Mouse (Mus musculus): Measurements from ENCODE around the gene Mrgpra2a. TPM values are rescaled to one million over a fixed set of nuclear protein-coding genes. Genes with fewer than 3 reads are reported as not detected.

The Mrgpra2a gene
- polyA plus RNA-seq, 1 experiment from 2014 or later: 1.1 TPM

DNA sequence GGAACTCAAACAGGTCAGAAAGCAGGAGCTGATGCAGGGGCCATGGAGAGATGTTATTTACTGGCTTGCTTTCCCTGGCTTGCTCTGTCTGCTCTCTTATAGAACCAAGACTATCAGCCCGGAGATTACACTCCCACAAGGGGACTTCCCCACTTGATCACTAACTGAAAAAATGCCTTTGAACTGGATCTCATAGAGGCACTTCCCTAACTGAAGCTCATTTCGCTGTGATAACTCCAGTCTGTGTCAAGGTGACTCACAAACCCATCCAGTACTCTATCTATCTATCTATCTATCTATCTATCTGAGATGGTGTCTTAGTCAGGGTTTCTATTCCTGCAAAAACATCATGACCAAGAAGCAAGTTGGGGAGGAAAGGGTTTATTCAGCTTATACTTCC is 41.3 kb downstream of the Mrgpra2a start:
- Histone ChIP-seq H3K27ac (ENCODE audit: low read length) (no peak overlapping the region), H3K36me3 (ENCODE audit: control insufficient read depth, insufficient read depth) (no peaks in the 10 kb centered on the region), H3K27me3 (ENCODE audit: control insufficient read depth, insufficient read depth, low read depth, low read length) (no peaks in the 10 kb centered on the region), H3K9ac (ENCODE audit: low read depth, low read length) (no peak overlapping the region), H3K4me1 (ENCODE audit: control insufficient read depth, low read depth, low read length) (no peaks in the 10 kb centered on the region), H3K4me2 (ENCODE audit: low read depth, low read length) (no peak overlapping the region), H3K9me3 (replicated peaks; ENCODE audit: control insufficient read depth, low read length) (no peaks in the 10 kb centered on the region; the same call in 1 of the 2 replicates), H3K4me3 (ENCODE audit: low read depth, low read length) (no peak overlapping the region)
- ATAC-seq (ENCODE audit: low read depth): no peak
- 19% methylated on average over 2 of the region's 2 CpGs for WGBS (ENCODE audit: insufficient replicate concordance)

DNA sequence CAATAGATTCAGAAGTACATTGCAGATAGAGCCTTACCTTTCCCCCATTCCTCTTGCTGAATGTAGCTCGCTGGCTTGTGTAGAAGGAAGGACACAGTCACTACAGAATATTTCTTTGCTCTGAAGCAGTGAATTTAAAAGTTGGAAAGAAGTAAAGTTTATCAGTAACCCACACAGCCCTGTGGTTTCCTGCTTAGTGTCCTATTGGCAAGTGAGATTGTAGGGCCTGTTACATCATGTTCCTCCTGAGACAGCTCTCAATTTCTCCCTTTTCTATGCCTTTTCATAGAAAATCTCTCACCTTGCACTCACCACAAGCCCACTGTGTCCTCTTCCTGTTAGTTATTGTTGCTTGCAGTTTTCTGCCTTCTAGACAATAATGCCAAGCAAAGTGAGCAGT is 42.4 kb downstream of the Mrgpra2a start:
- Histone ChIP-seq H3K9me3 (replicated peaks; ENCODE audit: control insufficient read depth, low read length) (no peaks in the 10 kb centered on the region; the same call in 1 of the 2 replicates), H3K4me2 (ENCODE audit: low read depth, low read length) (no peak overlapping the region), H3K27me3 (ENCODE audit: control insufficient read depth, insufficient read depth, low read depth, low read length) (no peaks in the 10 kb centered on the region), H3K4me1 (ENCODE audit: control insufficient read depth, low read depth, low read length) (no peaks in the 10 kb centered on the region), H3K4me3 (ENCODE audit: low read depth, low read length) (no peak overlapping the region), H3K9ac (ENCODE audit: low read depth, low read length) (no peak overlapping the region), H3K36me3 (ENCODE audit: control insufficient read depth, insufficient read depth) (no peaks in the 10 kb centered on the region), H3K27ac (ENCODE audit: low read length) (no peak overlapping the region)
- 18% methylated on average over 1 of the region's 1 CpGs for WGBS (ENCODE audit: insufficient replicate concordance)
- ATAC-seq (ENCODE audit: low read depth): no peak

DNA sequence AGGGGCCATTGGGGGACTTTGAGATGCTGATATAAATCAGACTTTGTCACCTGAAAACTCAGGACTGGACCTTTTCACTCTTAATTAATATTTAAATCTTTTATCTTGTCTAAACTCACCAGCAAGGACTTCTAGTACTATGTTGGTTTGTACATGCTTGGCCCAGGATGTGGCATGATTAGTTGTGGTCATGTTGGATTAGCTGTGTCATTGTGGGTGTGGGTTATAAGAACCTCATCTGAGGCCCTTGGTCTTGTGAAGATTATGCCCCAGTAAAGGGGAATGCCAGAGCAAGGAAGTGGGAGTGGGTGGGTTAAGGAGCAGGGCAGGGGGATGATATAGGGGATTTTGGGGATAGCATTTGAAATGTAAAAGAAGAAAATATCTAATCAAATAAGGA is 50.8 kb downstream of the Mrgpra2a start:
- no peak overlapping the region for H3K9ac ChIP-seq (ENCODE audit: low read depth, low read length)
- H3K27me3 ChIP-seq (ENCODE audit: control insufficient read depth, insufficient read depth, low read depth, low read length): no peaks in the 10 kb centered on the region
- no peaks in the 10 kb centered on the region for H3K4me1 ChIP-seq (ENCODE audit: control insufficient read depth, low read depth, low read length)
- no peaks in the 10 kb centered on the region for H3K36me3 ChIP-seq (ENCODE audit: control insufficient read depth, insufficient read depth)
- H3K9me3 ChIP-seq (replicated peaks; ENCODE audit: control insufficient read depth, low read length): no peaks in the 10 kb centered on the region
- H3K4me2 ChIP-seq (ENCODE audit: low read depth, low read length): no peak overlapping the region
- H3K4me3 ChIP-seq (ENCODE audit: low read depth, low read length): no peak overlapping the region
- no peak overlapping the region for H3K27ac ChIP-seq (ENCODE audit: low read length)
- ATAC-seq (ENCODE audit: low read depth): no peak

Other genes starting within 250 kb of the Mrgpra2a start
- not detected in 2 replicates for gene Mrgpra6, start 247.2 kb downstream of the Mrgpra2a start, polyA plus RNA-seq (2015; fragmentation: Nextera tagmentation; extraction: Ambion mirVana)
- gene Mrgpra9, start 199.3 kb downstream of the Mrgpra2a start, polyA plus RNA-seq (2015; fragmentation: Nextera tagmentation; extraction: Ambion mirVana): not detected in 2 replicates
- not detected in 2 replicates for gene Mrgpra1, start 97.9 kb downstream of the Mrgpra2a start, polyA plus RNA-seq (2015; fragmentation: Nextera tagmentation; extraction: Ambion mirVana)
- gene Mrgpra2b, start 76.7 kb upstream of the Mrgpra2a start, polyA plus RNA-seq (2015; fragmentation: Nextera tagmentation; extraction: Ambion mirVana): 1.9 and 2.5 TPM in 2 replicates
- gene Mrgpra3, start 149.2 kb upstream of the Mrgpra2a start, polyA plus RNA-seq (2015; fragmentation: Nextera tagmentation; extraction: Ambion mirVana): not detected in 2 replicates

Data from liver, embryonic 16.5 days (tissue).